Mouse (Mus musculus): ENCODE results near the gene Baz2b. TPM values are rescaled to one million over a fixed set of nuclear protein-coding genes. Genes with fewer than 3 reads are reported as not detected.

Gene Baz2b
- polyA plus RNA-seq, 2 experiments = 36.0 to 45.6 TPM

DNA sequence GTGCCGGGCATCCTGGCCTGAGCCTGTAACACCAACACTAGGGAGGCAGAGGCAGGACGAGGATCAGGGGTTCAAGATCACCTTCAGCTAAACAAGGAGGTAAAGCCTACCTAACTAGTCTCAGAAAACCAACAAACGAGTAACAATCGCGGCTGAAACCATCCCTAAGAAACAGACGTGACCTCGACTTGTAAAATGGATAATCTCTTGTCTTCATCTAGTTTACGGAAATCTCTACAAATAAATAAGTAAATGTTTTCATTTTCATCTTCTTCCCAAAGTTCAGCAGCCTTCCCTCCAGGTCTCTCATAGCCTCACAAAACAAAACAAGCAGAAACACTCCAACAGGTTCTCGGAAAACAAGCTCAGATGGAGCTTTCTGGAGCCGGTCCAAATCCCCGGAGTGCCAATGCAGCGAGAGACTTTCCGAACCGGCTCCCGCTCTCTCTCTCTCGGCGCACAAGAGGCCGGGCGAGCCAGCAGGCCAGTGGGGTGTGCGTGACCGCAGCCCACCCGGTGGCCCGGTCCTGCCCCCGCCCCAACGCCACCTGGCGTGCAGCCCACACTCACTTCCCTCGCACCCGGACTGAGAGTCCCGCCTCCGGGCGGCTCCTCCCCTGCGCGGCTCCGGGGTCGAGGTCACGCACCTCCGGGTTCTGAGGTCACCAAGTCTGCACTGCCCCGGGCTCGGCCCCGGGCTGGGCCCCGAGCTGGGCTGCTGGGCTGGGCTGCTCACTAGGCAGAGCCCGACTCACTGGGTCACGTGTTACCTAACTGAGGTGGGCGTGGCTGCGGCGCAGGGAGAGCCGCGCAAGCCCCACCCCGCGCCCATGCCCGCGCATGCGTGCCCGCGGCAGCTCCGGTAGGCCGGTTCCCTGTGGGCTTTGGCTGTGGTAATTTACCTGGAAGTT lies 327.6 kb downstream of the Baz2b start, which contains the start of gene Wdsub1:
TSS of gene Wdsub1 (minus strand) at position 761 of the 911 bp plus-strand sequence.
- Histone ChIP-seq H3K4me1 (ENCODE audit: control insufficient read depth, insufficient read depth, low read length) (0 out of 2 replicates have a peak, but pooled peaks cover 5% of the 10 kb centered on the region), H3K27me3 (ENCODE audit: control insufficient read depth, insufficient read depth, low read length) (no peaks in the 10 kb centered on the region), H3K9me3 (ENCODE audit: control insufficient read depth, low read length) (no peaks in the 10 kb centered on the region), H3K36me3 (ENCODE audit: control insufficient read depth, insufficient read depth, low read length) (no peaks in the 10 kb centered on the region), H3K27ac (replicated peaks; ENCODE audit: low read depth, low read length) (peak within 1 kb of the TSS; percentile 77), H3K9ac (ENCODE audit: low read depth, low read length, severe bottlenecking) (peak within 1 kb of the TSS; percentile 82), H3K4me3 (replicated peaks; ENCODE audit: low read length) (peak within 1 kb of the TSS; percentile 91), H3K4me2 (replicated peaks; ENCODE audit: low read depth, low read length, severe bottlenecking) (peak within 1 kb of the TSS; percentile 54)
- no peak for TF ChIP-seq POLR2A (IDR thresholded peaks at IDR 0.05; ENCODE audit: borderline replicate concordance, extremely low read depth, insufficient read depth, insufficient read length)
- ATAC-seq (ENCODE audit: low FRiP score, low read depth) (peak; percentile 94), DNase-seq (ENCODE audit: low spot score) (peak; percentile 92)
- 4% methylated on average over 57 of the region's 57 CpGs for WGBS

DNA sequence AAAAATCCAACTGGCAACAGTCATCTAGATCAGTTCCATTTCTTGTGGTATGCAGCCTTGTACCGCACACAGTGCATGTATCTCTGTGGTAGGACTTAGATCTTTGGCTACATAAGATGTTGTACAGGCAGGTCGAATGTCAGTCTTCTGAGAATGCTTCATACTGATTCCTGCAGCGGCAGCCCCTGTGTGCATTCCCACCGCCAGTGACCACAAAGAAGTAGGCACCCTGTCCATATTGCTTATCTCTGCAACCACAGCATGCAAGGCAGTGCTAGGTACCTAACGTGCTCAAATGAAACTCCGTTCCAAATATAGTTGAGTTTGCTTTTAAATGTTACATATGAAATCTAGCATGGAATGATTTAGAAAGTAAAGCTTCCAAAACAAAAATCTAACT lies 328.2 kb downstream of the Baz2b start:
- no peak for ATAC-seq (ENCODE audit: low FRiP score, low read depth)
- Histone ChIP-seq H3K4me2 (replicated peaks; ENCODE audit: low read depth, low read length, severe bottlenecking) (peak overlapping the region; percentile 54), H3K36me3 (ENCODE audit: control insufficient read depth, insufficient read depth, low read length) (no peaks in the 10 kb centered on the region), H3K9me3 (ENCODE audit: control insufficient read depth, low read length) (no peaks in the 10 kb centered on the region), H3K9ac (ENCODE audit: low read depth, low read length, severe bottlenecking) (peak overlapping the region; percentile 82), H3K4me3 (replicated peaks; ENCODE audit: low read length) (peak overlapping the region; percentile 91), H3K4me1 (ENCODE audit: control insufficient read depth, insufficient read depth, low read length) (0 out of 2 replicates have a peak, but pooled peaks cover 5% of the 10 kb centered on the region), H3K27ac (replicated peaks; ENCODE audit: low read depth, low read length) (no peak overlapping the region), H3K27me3 (ENCODE audit: control insufficient read depth, insufficient read depth, low read length) (no peaks in the 10 kb centered on the region)
- 76% methylated on average over 6 of the region's 6 CpGs for WGBS
- no peak for TF ChIP-seq POLR2A (IDR thresholded peaks at IDR 0.05; ENCODE audit: borderline replicate concordance, extremely low read depth, insufficient read depth, insufficient read length)
- DNase-seq (ENCODE audit: low spot score) = no peak

DNA sequence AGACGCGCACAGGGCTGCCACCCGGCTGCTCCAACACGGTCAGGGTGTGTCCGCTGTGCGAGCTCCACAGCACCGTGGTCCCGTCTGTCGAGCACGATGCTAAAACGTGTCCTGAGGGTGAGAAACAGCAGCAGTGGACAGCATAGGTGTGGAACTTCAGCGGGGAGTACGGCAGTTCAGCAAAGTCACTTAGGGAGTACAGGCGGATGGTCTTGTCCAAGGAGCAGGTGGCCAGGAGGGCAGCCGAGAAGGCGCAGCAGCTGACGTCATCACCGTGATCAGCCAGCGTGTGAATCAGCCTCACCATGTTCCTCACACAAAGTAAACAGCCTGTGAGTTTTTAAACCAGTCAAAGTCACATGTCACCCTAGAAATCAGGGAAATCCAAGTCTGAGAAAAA lies 331.4 kb downstream of the Baz2b start:
- no peaks in the 10 kb centered on the region for H3K27me3 ChIP-seq (ENCODE audit: control insufficient read depth, insufficient read depth, low read length)
- TF ChIP-seq POLR2A (IDR thresholded peaks at IDR 0.05; ENCODE audit: borderline replicate concordance, extremely low read depth, insufficient read depth, insufficient read length) = no peak
- H3K4me1 ChIP-seq (ENCODE audit: control insufficient read depth, insufficient read depth, low read length) = 0 out of 2 replicates have a peak, but pooled peaks cover 5% of the 10 kb centered on the region
- no peak overlapping the region for H3K27ac ChIP-seq (replicated peaks; ENCODE audit: low read depth, low read length)
- WGBS = 72% methylated on average over 19 of the region's 19 CpGs
- no peak overlapping the region for H3K4me3 ChIP-seq (replicated peaks; ENCODE audit: low read length)
- no peak overlapping the region for H3K4me2 ChIP-seq (replicated peaks; ENCODE audit: low read depth, low read length, severe bottlenecking)
- ATAC-seq (ENCODE audit: low FRiP score, low read depth) (no peak), DNase-seq (ENCODE audit: low spot score) (no peak)
- H3K36me3 ChIP-seq (ENCODE audit: control insufficient read depth, insufficient read depth, low read length) = peaks cover 4% of the 10 kb centered on the region; the same call in 1 of the 2 replicates
- H3K9ac ChIP-seq (ENCODE audit: low read depth, low read length, severe bottlenecking) = no peak overlapping the region
- no peaks in the 10 kb centered on the region for H3K9me3 ChIP-seq (ENCODE audit: control insufficient read depth, low read length)

DNA sequence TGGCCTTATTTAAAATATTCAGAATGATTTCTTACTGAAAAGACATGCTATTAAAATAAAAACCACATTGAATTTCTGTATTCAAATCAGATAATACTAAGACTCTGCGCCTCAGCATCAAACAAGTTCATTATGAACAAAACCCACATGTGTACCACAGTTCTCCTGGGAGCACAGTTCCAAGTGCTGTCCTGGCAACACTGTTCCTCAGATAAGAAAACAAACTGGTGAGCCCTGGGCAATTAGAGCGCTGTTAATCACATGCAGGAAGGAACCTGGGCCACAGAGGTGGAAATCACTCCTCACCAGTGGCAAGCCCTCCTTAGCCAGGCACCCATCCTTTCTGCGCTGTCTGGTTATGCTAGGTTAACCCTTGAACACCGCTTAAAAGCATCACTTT lies 332.3 kb downstream of the Baz2b start:
- Histone ChIP-seq H3K27me3 (ENCODE audit: control insufficient read depth, insufficient read depth, low read length) (no peaks in the 10 kb centered on the region), H3K27ac (replicated peaks; ENCODE audit: low read depth, low read length) (no peak overlapping the region), H3K9me3 (ENCODE audit: control insufficient read depth, low read length) (no peaks in the 10 kb centered on the region), H3K36me3 (ENCODE audit: control insufficient read depth, insufficient read depth, low read length) (peaks cover 12% of the 10 kb centered on the region; the same call in 1 of the 2 replicates), H3K4me2 (replicated peaks; ENCODE audit: low read depth, low read length, severe bottlenecking) (no peak overlapping the region), H3K9ac (ENCODE audit: low read depth, low read length, severe bottlenecking) (no peak overlapping the region), H3K4me1 (ENCODE audit: control insufficient read depth, insufficient read depth, low read length) (0 out of 2 replicates have a peak, but pooled peaks cover 5% of the 10 kb centered on the region), H3K4me3 (replicated peaks; ENCODE audit: low read length) (no peak overlapping the region)
- ATAC-seq (ENCODE audit: low FRiP score, low read depth) (no peak), DNase-seq (ENCODE audit: low spot score) (no peak)
- no peak for TF ChIP-seq POLR2A (IDR thresholded peaks at IDR 0.05; ENCODE audit: borderline replicate concordance, extremely low read depth, insufficient read depth, insufficient read length)
- WGBS = 81% methylated on average over 4 of the region's 4 CpGs

DNA sequence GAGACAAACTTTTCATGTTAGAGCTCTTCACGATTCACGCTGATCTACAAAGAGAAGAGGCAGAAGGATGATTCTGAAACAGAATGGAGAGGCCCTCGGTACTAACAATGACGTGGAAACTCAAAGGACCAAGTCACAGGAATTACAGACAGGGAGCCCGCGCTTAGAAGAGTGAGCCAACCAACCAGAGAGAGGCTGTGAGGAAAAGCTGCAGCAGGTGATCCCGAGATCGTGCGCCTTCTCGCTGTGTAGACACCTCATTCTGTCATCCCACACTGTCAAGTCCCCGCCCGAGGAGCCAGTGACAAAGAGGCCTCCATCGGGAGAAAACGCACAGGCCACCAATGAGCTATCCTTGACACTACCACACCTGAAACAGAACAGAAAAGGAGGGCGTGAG lies 333.2 kb downstream of the Baz2b start:
- DNase-seq (ENCODE audit: low spot score) (no peak), ATAC-seq (ENCODE audit: low FRiP score, low read depth) (no peak)
- Histone ChIP-seq H3K9ac (ENCODE audit: low read depth, low read length, severe bottlenecking) (no peak overlapping the region), H3K27me3 (ENCODE audit: control insufficient read depth, insufficient read depth, low read length) (no peaks in the 10 kb centered on the region), H3K4me2 (replicated peaks; ENCODE audit: low read depth, low read length, severe bottlenecking) (no peak overlapping the region), H3K27ac (replicated peaks; ENCODE audit: low read depth, low read length) (no peak overlapping the region), H3K4me3 (replicated peaks; ENCODE audit: low read length) (no peak overlapping the region), H3K4me1 (ENCODE audit: control insufficient read depth, insufficient read depth, low read length) (0 out of 2 replicates have a peak, but pooled peaks cover 2% of the 10 kb centered on the region), H3K36me3 (ENCODE audit: control insufficient read depth, insufficient read depth, low read length) (peaks cover 18% of the 10 kb centered on the region; the same call in 1 of the 2 replicates), H3K9me3 (ENCODE audit: control insufficient read depth, low read length) (no peaks in the 10 kb centered on the region)
- 91% methylated on average over 15 of the region's 15 CpGs for WGBS
- TF ChIP-seq POLR2A (IDR thresholded peaks at IDR 0.05; ENCODE audit: borderline replicate concordance, extremely low read depth, insufficient read depth, insufficient read length) = no peak
